Mouse (Mus musculus): Measurements from ENCODE around the gene Slc5a10.

DNA sequence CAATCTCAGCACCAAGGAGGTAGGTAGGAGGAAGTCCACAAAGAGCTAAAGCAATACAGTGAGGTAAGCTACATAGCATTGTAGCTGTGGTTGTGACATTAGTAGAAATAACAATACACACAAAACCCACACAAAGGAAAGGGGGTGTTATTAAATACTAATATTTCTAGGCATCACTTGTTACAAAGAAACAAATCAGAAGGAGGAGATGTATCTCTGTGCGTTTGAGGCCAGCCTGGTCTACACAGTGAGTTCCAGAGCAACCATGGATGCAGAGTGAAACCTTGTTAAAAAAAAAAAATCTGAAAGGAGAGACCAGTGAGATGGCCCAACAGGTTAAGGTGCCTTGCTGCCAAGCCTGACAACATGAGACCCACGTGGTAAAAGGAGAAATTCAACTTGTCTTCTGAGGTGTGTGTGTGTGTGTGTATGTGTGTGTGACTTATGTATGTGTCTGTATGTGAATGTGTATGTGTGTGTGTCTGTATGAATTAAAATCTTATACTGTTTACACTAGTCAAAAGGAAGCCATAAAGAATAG is 74.1 kb downstream of the Slc5a10 start:
- TF ChIP-seq CTCF (IDR thresholded peaks at IDR 0.05; ENCODE audit: extremely low read depth, insufficient read depth, low read length): no peak
- no peak for TF ChIP-seq POLR2A (IDR thresholded peaks at IDR 0.05; ENCODE audit: extremely low read depth, insufficient read depth, low read length)
